Mouse (Mus musculus) liver, embryonic 14.5 days (tissue): ENCODE measurements around the gene Olfr1308.

Experiments
- CTCF ChIP-seq: IDR thresholded peaks from 2 replicates; pipeline ENCODE4 v1.5.1; 2016; ENCODE audit warnings: antibody characterized with exemption, low read depth, control low read depth
- EP300 ChIP-seq: IDR thresholded peaks from 2 replicates; pipeline ENCODE4 v1.6.1; 2016; ENCODE audit warnings: antibody characterized with exemption, low read depth

DNA sequence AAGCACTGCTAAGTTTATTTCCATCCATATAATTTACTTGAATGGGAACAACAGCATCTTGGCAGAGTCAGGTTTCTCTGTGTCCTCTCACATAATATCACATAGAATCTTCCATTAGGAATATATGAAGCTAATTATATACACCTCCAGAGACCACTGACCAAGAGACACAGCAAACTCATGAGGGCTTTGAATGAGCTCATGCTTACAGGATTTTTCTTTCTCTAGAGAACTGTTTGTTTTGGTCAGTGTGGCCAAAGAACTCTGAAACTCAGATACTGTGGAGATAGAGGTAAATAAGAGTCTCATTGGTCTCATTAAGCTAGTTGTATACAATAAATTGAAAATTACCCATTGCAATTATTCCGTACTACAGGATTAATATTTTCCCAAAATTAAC lies 48.6 kb downstream of the Olfr1308 start, which contains the start of gene Olfr1306:
- no peak for TF ChIP-seq CTCF
- no peak for TF ChIP-seq EP300
